Mouse (Mus musculus) liver, adult 2 months (tissue): ENCODE measurements around the gene Hira. TPM values are rescaled to one million over a fixed set of nuclear protein-coding genes. Genes with fewer than 3 reads are reported as not detected.
A peak's percentile ranks its signal among the peaks of the same experiment; 100 is the strongest.

ENCODE experiments used
- DNase-seq: peaks from one replicate; pipeline ENCODE4 v3.0.0-alpha.2; 2011; ENCODE audit warnings: low read depth, low spot score; ENCODE audit errors: extremely low read depth
- H3K27ac ChIP-seq: fragments of 200-500 bp; replicated peaks from 2 replicates; pipeline ENCODE4 v1.5.1; 2012; ENCODE audit warnings: low read depth, mild to moderate bottlenecking, control low read depth, inconsistent platforms, low read length; ENCODE audit not compliant: insufficient read depth
- H3K27me3 ChIP-seq: fragments of 200-500 bp; 2 replicates; pipeline ENCODE4 v1.6.1; 2012; ENCODE audit warnings: mild to moderate bottlenecking, moderate library complexity, low read length, inconsistent platforms; ENCODE audit not compliant: control insufficient read depth, insufficient read depth
- H3K36me3 ChIP-seq: fragments of 200-500 bp; 2 replicates; pipeline ENCODE4 v1.6.1; 2012; ENCODE audit warnings: low read length, inconsistent platforms; ENCODE audit not compliant: control insufficient read depth, insufficient read depth
- H3K4me1 ChIP-seq: fragments of 200-500 bp; 2 replicates; pipeline ENCODE4 v1.6.1; 2011; ENCODE audit warnings: low read length; ENCODE audit not compliant: control insufficient read depth, insufficient read depth
- H3K4me3 ChIP-seq: fragments of 200-500 bp; 2 replicates; pipeline ENCODE4 v1.5.1; 2011; ENCODE audit warnings: low read depth, mild to moderate bottlenecking, control low read depth, low read length, moderate library complexity; ENCODE audit not compliant: insufficient read depth
- H3K79me2 ChIP-seq: fragments of 200-500 bp; 2 replicates; pipeline ENCODE4 v1.6.1; 2012; ENCODE audit warnings: inconsistent platforms, mild to moderate bottlenecking, low read length, moderate library complexity; ENCODE audit not compliant: control insufficient read depth, insufficient read depth
- H3K9ac ChIP-seq: fragments of 200-500 bp; 2 replicates; pipeline ENCODE4 v1.6.1; 2012; ENCODE audit warnings: low read depth, mild to moderate bottlenecking, control low read depth, inconsistent platforms, low read length
- CTCF ChIP-seq: fragments of 200-500 bp; IDR thresholded peaks from 2 replicates; pipeline ENCODE4 v1.5.1; 2011; ENCODE audit warnings: low read depth, low read length, control low read depth
- POLR2A ChIP-seq: fragments of 200-500 bp; IDR thresholded peaks from 2 replicates; pipeline ENCODE4 v1.6.1; 2011; ENCODE audit warnings: low read length, control low read depth; ENCODE audit not compliant: insufficient read depth; ENCODE audit errors: extremely low read depth
- WGBS: fragments of 180-500 bp; shearing (Covaris S2); methylation state at CpG from one replicate; pipeline ENCODE4 v1.1.7; 2018; 5-methylcytosine and 5-hydroxymethylcytosine counted together
- polyA plus RNA-seq: library from polyadenylated mRNA; depleted of rRNA; stranded (reverse); fragments of >200 nt; gene quantifications from 2 replicates; pipeline ENCODE4 v1.2.3, GENCODE M21; 2012
- total RNA-seq: library from RNA; depleted of rRNA; stranded (reverse); fragments of >200 nt; gene quantifications from 2 replicates; pipeline ENCODE4 v1.2.3, GENCODE M21; 2014

Hira gene
- total and polyA plus RNA-seq, 2 experiments: 8.2 to 19.6 TPM

GRCm38 (mm10) chr16:18893840-18894372, 17.1 kb downstream of the Hira start:
- DNase-seq: no peak
- Histone ChIP-seq H3K4me1 (no peaks in the 10 kb centered on the region; the same call in 1 of the 2 replicates), H3K4me3 (no peak overlapping the region), H3K27me3 (no peaks in the 10 kb centered on the region), H3K36me3 (peaks cover 21% of the 10 kb centered on the region), H3K79me2 (peaks cover 9% of the 10 kb centered on the region; the same call in 1 of the 2 replicates), H3K9ac (no peak overlapping the region), H3K27ac (no peak overlapping the region)
- WGBS: 90% methylated on average over 4 of the region's 4 CpGs
- no peak for TF ChIP-seq POLR2A
- TF ChIP-seq CTCF: no peak

GRCm38 (mm10) chr16:18895249-18895648, 18.4 kb downstream of the Hira start:
- peaks cover 27% of the 10 kb centered on the region for H3K36me3 ChIP-seq
- DNase-seq: no peak
- H3K4me1 ChIP-seq: no peaks in the 10 kb centered on the region
- WGBS: 91% methylated on average over 3 of the region's 3 CpGs
- no peak overlapping the region for H3K27ac ChIP-seq
- H3K4me3 ChIP-seq: no peak overlapping the region
- no peaks in the 10 kb centered on the region for H3K27me3 ChIP-seq
- H3K79me2 ChIP-seq: peaks cover 6% of the 10 kb centered on the region; the same call in 1 of the 2 replicates
- H3K9ac ChIP-seq: no peak overlapping the region
- TF ChIP-seq POLR2A (no peak), CTCF (no peak)

GRCm38 (mm10) chr16:18896429-18896828, 19.6 kb downstream of the Hira start:
- H3K79me2 ChIP-seq: peaks cover under 1% of the 10 kb centered on the region; the same call in 1 of the 2 replicates
- TF ChIP-seq CTCF (no peak), POLR2A (no peak)
- peaks cover 33% of the 10 kb centered on the region for H3K36me3 ChIP-seq
- H3K4me1 ChIP-seq: no peaks in the 10 kb centered on the region
- no peak overlapping the region for H3K9ac ChIP-seq
- DNase-seq: no peak
- WGBS: 76% methylated on average over 10 of the region's 10 CpGs
- H3K27ac ChIP-seq: no peak overlapping the region
- no peaks in the 10 kb centered on the region for H3K27me3 ChIP-seq
- H3K4me3 ChIP-seq: no peak overlapping the region

GRCm38 (mm10) chr16:18905648-18906047, 28.8 kb downstream of the Hira start:
- 97% methylated on average over 1 of the region's 1 CpGs for WGBS
- Histone ChIP-seq H3K27ac (no peak overlapping the region), H3K36me3 (peaks cover 20% of the 10 kb centered on the region), H3K27me3 (no peaks in the 10 kb centered on the region), H3K4me3 (no peak overlapping the region), H3K79me2 (no peaks in the 10 kb centered on the region), H3K4me1 (no peaks in the 10 kb centered on the region), H3K9ac (no peak overlapping the region)
- TF ChIP-seq POLR2A: no peak
- TF ChIP-seq CTCF: no peak
- DNase-seq: no peak

- no peaks in the 10 kb centered on the region for H3K4me1 ChIP-seq
- WGBS: 97% methylated on average over 4 of the region's 4 CpGs
Measured at GRCm38 (mm10) chr16:18916064-18916463, 39.2 kb downstream of the Hira start.

GRCm38 (mm10) chr16:18921771-18922170, 44.9 kb downstream of the Hira start:
- Histone ChIP-seq H3K36me3 (peaks cover 77% of the 10 kb centered on the region), H3K79me2 (no peaks in the 10 kb centered on the region), H3K4me3 (no peak overlapping the region), H3K27me3 (no peaks in the 10 kb centered on the region), H3K27ac (no peak overlapping the region), H3K9ac (no peak overlapping the region), H3K4me1 (peaks cover 2% of the 10 kb centered on the region; the same call in 1 of the 2 replicates)
- TF ChIP-seq POLR2A (no peak), CTCF (no peak)
- DNase-seq: peak; percentile 61
- WGBS: 35% methylated on average over 2 of the region's 2 CpGs

More at GRCm38 (mm10) chr16:18916064-18916463, 39.2 kb downstream of the Hira start:
- H3K27ac ChIP-seq: no peak overlapping the region
- H3K79me2 ChIP-seq: no peaks in the 10 kb centered on the region
- no peaks in the 10 kb centered on the region for H3K27me3 ChIP-seq
- H3K36me3 ChIP-seq: peaks cover 70% of the 10 kb centered on the region
- no peak overlapping the region for H3K4me3 ChIP-seq
- no peak overlapping the region for H3K9ac ChIP-seq
- no peak for TF ChIP-seq POLR2A
- TF ChIP-seq CTCF: no peak
- no peak for DNase-seq
